Mouse (Mus musculus): Measurements from ENCODE around the gene Pcgf2. TPM values are rescaled to one million over a fixed set of nuclear protein-coding genes. Genes with fewer than 3 reads are reported as not detected.

Pcgf2 gene
- total and polyA plus RNA-seq, 2 experiments from 2014 or later = 1.1 to 7.1 TPM

GRCm38 (mm10) chr11:97684766-97685165 lies 15.5 kb downstream of the Pcgf2 start:
- DNase-seq (ENCODE audit: low spot score) (no peak), ATAC-seq (ENCODE audit: insufficient read depth, low read depth) (no peak)
- Histone ChIP-seq H3K4me3 (ENCODE audit: low read depth, low read length) (no peak overlapping the region), H3K9me3 (replicated peaks; ENCODE audit: control insufficient read depth, low read length) (no peaks in the 10 kb centered on the region), H3K27ac (ENCODE audit: low read depth) (peak overlapping the region; percentile 56; the same call in 1 of the 2 replicates), H3K27me3 (ENCODE audit: control insufficient read depth, insufficient read depth, low read length) (no peaks in the 10 kb centered on the region), H3K4me2 (ENCODE audit: low read depth, low read length) (no peak overlapping the region), H3K36me3 (replicated peaks; ENCODE audit: control insufficient read depth, insufficient read depth, low read length) (peaks cover 31% of the 10 kb centered on the region), H3K4me1 (ENCODE audit: control insufficient read depth, insufficient read depth) (peaks cover 10% of the 10 kb centered on the region; the same call in 1 of the 2 replicates), H3K9ac (replicated peaks; ENCODE audit: low read depth, low read length) (no peak overlapping the region)
- TF ChIP-seq CTCF (IDR thresholded peaks at IDR 0.05; ENCODE audit: low read depth) (no peak), EP300 (IDR thresholded peaks at IDR 0.05; ENCODE audit: low read depth) (no peak)
- WGBS = 44% methylated on average over 7 of the region's 7 CpGs

DNA sequence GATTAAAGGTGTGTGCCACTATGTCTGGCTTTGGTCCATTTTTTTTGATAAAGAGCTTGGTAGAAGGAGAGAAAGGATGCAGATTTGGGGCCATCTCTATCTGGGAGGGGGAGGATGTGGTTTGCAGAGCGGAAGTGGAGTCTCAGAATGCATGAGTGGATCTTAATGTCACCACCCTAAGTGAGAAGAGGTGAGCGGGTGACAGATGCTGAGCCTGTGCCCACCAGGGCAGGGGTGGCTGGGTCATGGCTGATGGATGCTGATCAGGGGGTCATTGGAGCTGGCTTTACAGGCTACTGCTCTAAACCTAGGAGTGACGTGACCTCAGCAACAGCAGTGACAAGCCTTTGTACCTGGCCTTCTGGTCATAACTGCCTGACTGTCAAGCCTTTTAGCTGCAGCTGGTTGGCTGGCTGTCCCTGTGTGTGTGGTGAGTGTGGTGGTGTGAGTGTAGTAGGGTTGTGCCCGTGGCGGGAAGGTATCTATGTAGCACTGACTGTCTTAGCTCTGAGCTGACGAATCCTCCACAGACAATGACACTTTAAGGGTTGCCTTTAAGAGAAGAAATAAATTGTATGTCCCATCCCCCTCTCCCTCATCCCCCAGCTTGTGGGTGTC lies 16.1 kb downstream of the Pcgf2 start:
- Histone ChIP-seq H3K9me3 (replicated peaks; ENCODE audit: control insufficient read depth, low read length) (no peaks in the 10 kb centered on the region), H3K36me3 (replicated peaks; ENCODE audit: control insufficient read depth, insufficient read depth, low read length) (peaks cover 33% of the 10 kb centered on the region), H3K27ac (ENCODE audit: low read depth) (0 out of 2 replicates have a peak overlapping the region, but pooled peaks have one; percentile 56), H3K4me1 (ENCODE audit: control insufficient read depth, insufficient read depth) (peaks cover 10% of the 10 kb centered on the region; the same call in 1 of the 2 replicates), H3K9ac (replicated peaks; ENCODE audit: low read depth, low read length) (no peak overlapping the region), H3K4me2 (ENCODE audit: low read depth, low read length) (no peak overlapping the region), H3K27me3 (ENCODE audit: control insufficient read depth, insufficient read depth, low read length) (no peaks in the 10 kb centered on the region), H3K4me3 (ENCODE audit: low read depth, low read length) (no peak overlapping the region)
- DNase-seq (ENCODE audit: low spot score) = no peak
- 77% methylated on average over 6 of the region's 6 CpGs for WGBS
- ATAC-seq (ENCODE audit: insufficient read depth, low read depth) = no peak
- no peak for TF ChIP-seq CTCF (IDR thresholded peaks at IDR 0.05; ENCODE audit: low read depth)
- TF ChIP-seq EP300 (IDR thresholded peaks at IDR 0.05; ENCODE audit: low read depth) = no peak

GRCm38 (mm10) chr11:97682504-97683055 lies 17.7 kb downstream of the Pcgf2 start:
- no peak for TF ChIP-seq EP300 (IDR thresholded peaks at IDR 0.05; ENCODE audit: low read depth)
- no peak for TF ChIP-seq CTCF (IDR thresholded peaks at IDR 0.05; ENCODE audit: low read depth)
- DNase-seq (ENCODE audit: low spot score) (no peak), ATAC-seq (ENCODE audit: insufficient read depth, low read depth) (no peak)
- Histone ChIP-seq H3K9me3 (replicated peaks; ENCODE audit: control insufficient read depth, low read length) (no peaks in the 10 kb centered on the region), H3K9ac (replicated peaks; ENCODE audit: low read depth, low read length) (no peak overlapping the region), H3K27me3 (ENCODE audit: control insufficient read depth, insufficient read depth, low read length) (no peaks in the 10 kb centered on the region), H3K4me3 (ENCODE audit: low read depth, low read length) (no peak overlapping the region), H3K36me3 (replicated peaks; ENCODE audit: control insufficient read depth, insufficient read depth, low read length) (peaks cover 42% of the 10 kb centered on the region), H3K4me1 (ENCODE audit: control insufficient read depth, insufficient read depth) (peaks cover 10% of the 10 kb centered on the region; the same call in 1 of the 2 replicates), H3K4me2 (ENCODE audit: low read depth, low read length) (no peak overlapping the region), H3K27ac (ENCODE audit: low read depth) (no peak overlapping the region)
- WGBS = 56% methylated on average over 6 of the region's 6 CpGs

DNA sequence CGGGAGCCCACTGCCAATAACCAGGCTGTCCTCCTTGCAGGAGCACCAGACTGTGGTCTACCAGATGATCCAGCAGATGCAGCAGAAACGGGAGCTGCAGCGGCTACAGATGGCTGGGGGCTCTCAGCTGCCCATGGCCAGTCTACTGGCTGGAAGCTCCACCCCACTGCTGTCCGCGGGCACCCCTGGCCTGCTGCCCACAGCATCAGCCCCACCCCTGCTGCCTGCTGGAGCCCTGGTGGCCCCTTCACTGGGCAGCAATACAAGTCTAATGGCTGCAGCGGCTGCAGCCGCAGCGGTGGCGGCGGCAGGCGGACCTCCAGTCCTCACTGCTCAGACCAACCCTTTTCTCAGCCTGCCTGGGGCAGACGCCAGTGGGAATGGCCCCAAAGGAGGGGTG lies 19.9 kb downstream of the Pcgf2 start:
- TF ChIP-seq EP300 (IDR thresholded peaks at IDR 0.05; ENCODE audit: low read depth) = no peak
- TF ChIP-seq CTCF (IDR thresholded peaks at IDR 0.05; ENCODE audit: low read depth) = no peak

DNA sequence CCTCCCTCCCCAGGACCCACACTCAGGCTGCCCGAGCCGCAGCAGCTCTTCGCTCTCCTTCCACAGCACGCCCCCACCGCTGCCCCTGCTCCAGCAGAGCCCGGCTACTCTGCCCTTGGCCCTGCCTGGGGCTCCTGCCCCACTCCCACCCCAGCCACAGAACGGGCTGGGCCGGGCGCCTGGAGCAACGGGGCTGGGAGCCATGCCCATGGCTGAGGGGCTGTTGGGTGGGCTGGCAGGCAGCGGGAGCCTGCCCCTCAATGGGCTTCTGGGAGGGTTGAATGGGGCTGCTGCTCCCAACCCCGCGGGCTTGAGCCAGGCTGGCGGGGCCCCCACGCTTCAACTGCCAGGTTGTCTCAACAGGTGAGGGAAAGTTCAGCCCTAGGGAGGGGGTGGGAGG lies 22.0 kb downstream of the Pcgf2 start:
- no peak overlapping the region for H3K27ac ChIP-seq (ENCODE audit: low read depth)
- DNase-seq (ENCODE audit: low spot score) = no peak
- no peaks in the 10 kb centered on the region for H3K9me3 ChIP-seq (replicated peaks; ENCODE audit: control insufficient read depth, low read length)
- no peaks in the 10 kb centered on the region for H3K4me1 ChIP-seq (ENCODE audit: control insufficient read depth, insufficient read depth)
- TF ChIP-seq CTCF (IDR thresholded peaks at IDR 0.05; ENCODE audit: low read depth) = no peak
- no peak for TF ChIP-seq EP300 (IDR thresholded peaks at IDR 0.05; ENCODE audit: low read depth)
- peaks cover 84% of the 10 kb centered on the region for H3K36me3 ChIP-seq (replicated peaks; ENCODE audit: control insufficient read depth, insufficient read depth, low read length)
- WGBS = 87% methylated on average over 15 of the region's 15 CpGs
- H3K4me3 ChIP-seq (ENCODE audit: low read depth, low read length) = no peak overlapping the region
- H3K27me3 ChIP-seq (ENCODE audit: control insufficient read depth, insufficient read depth, low read length) = no peaks in the 10 kb centered on the region
- H3K9ac ChIP-seq (replicated peaks; ENCODE audit: low read depth, low read length) = no peak overlapping the region; the same call in 1 of the 2 replicates
- ATAC-seq (ENCODE audit: insufficient read depth, low read depth) = no peak
- no peak overlapping the region for H3K4me2 ChIP-seq (ENCODE audit: low read depth, low read length)

More for the DNA sequence above, 19.9 kb downstream of the Pcgf2 start:
- Histone ChIP-seq H3K36me3 (replicated peaks; ENCODE audit: control insufficient read depth, insufficient read depth, low read length) (peaks cover 63% of the 10 kb centered on the region), H3K4me1 (ENCODE audit: control insufficient read depth, insufficient read depth) (no peaks in the 10 kb centered on the region), H3K9ac (replicated peaks; ENCODE audit: low read depth, low read length) (no peak overlapping the region), H3K27ac (ENCODE audit: low read depth) (peak overlapping the region; percentile 30; the same call in 1 of the 2 replicates), H3K9me3 (replicated peaks; ENCODE audit: control insufficient read depth, low read length) (no peaks in the 10 kb centered on the region), H3K4me3 (ENCODE audit: low read depth, low read length) (no peak overlapping the region), H3K4me2 (ENCODE audit: low read depth, low read length) (no peak overlapping the region), H3K27me3 (ENCODE audit: control insufficient read depth, insufficient read depth, low read length) (no peaks in the 10 kb centered on the region)
- WGBS = 47% methylated on average over 12 of the region's 12 CpGs
- ATAC-seq (ENCODE audit: insufficient read depth, low read depth) = peak; percentile 66
- DNase-seq (ENCODE audit: low spot score) = peak; percentile 50
